Mouse (Mus musculus) kidney, adult 8-10 months (tissue): ENCODE results near the gene Pcdh10.

Source experiments
- DNase-seq, 2 experiments: peaks; one replicate each; pipeline ENCODE4 v3.0.0; 2022

Pcdh10 gene

GRCm38 (mm10) chr3:45378145-45378544, at the start of gene Pcdh10:
Pcdh10 (plus strand) TSS chr3:45378398.
- DNase-seq = peak; percentile 81 to 90

- DNase-seq = no peak
Observed at GRCm38 (mm10) chr3:45355919-45356318, 22.3 kb upstream of the Pcdh10 start.

- DNase-seq = no peak
Observed at GRCm38 (mm10) chr3:45368952-45369351, 9.2 kb upstream of the Pcdh10 start.

GRCm38 (mm10) chr3:45375761-45376500, 2.3 kb upstream of the Pcdh10 start:
- peak; percentile 24 to 62 for DNase-seq

GRCm38 (mm10) chr3:45376501-45377390, 1.5 kb upstream of the Pcdh10 start:
- no peak for DNase-seq

- no peak for DNase-seq
Observed at GRCm38 (mm10) chr3:45377391-45377998, 703 bp upstream of the Pcdh10 start.

GRCm38 (mm10) chr3:45379541-45379971, 1.4 kb downstream of the Pcdh10 start:
- DNase-seq = no peak

GRCm38 (mm10) chr3:45379972-45380761, 2.0 kb downstream of the Pcdh10 start:
- no peak for DNase-seq

- no peak for DNase-seq
Observed at GRCm38 (mm10) chr3:45380811-45381761, 2.9 kb downstream of the Pcdh10 start.

- DNase-seq = no peak
Observed at GRCm38 (mm10) chr3:45382032-45382755, 4.0 kb downstream of the Pcdh10 start.

- DNase-seq = no peak
Observed at GRCm38 (mm10) chr3:45383831-45384230, 5.6 kb downstream of the Pcdh10 start.

GRCm38 (mm10) chr3:45385028-45385427, 6.8 kb downstream of the Pcdh10 start:
- DNase-seq = no peak

GRCm38 (mm10) chr3:45385451-45385850, 7.3 kb downstream of the Pcdh10 start:
- no peak for DNase-seq

- DNase-seq = no peak
Observed at GRCm38 (mm10) chr3:45386512-45386911, 8.3 kb downstream of the Pcdh10 start.

- DNase-seq = no peak
Observed at GRCm38 (mm10) chr3:45397101-45397500, 18.9 kb downstream of the Pcdh10 start.

- DNase-seq = no peak
Observed at GRCm38 (mm10) chr3:45403239-45403638, 25.0 kb downstream of the Pcdh10 start.

- DNase-seq = no peak
Observed at GRCm38 (mm10) chr3:45431691-45432090, 53.5 kb downstream of the Pcdh10 start.

- no peak for DNase-seq
Observed at GRCm38 (mm10) chr3:45432172-45432765, 54.1 kb downstream of the Pcdh10 start.
